Mouse (Mus musculus): ENCODE results near the gene Btbd18. TPM values are rescaled to one million over a fixed set of nuclear protein-coding genes. Genes with fewer than 3 reads are reported as not detected.

The Btbd18 gene
- 4.5 TPM for polyA plus RNA-seq (2014; fragmentation: Illumina TruSeq; extraction: RNeasy Lipid Tissue Mini Kit (QIAGEN cat#74804); ENCODE audit: low read depth, low replicate concordance)

GRCm38 (mm10) chr2:84658806-84659205, at the start of gene Btbd18:
TSS of gene Btbd18 (plus strand) at chr2:84659079.

DNA sequence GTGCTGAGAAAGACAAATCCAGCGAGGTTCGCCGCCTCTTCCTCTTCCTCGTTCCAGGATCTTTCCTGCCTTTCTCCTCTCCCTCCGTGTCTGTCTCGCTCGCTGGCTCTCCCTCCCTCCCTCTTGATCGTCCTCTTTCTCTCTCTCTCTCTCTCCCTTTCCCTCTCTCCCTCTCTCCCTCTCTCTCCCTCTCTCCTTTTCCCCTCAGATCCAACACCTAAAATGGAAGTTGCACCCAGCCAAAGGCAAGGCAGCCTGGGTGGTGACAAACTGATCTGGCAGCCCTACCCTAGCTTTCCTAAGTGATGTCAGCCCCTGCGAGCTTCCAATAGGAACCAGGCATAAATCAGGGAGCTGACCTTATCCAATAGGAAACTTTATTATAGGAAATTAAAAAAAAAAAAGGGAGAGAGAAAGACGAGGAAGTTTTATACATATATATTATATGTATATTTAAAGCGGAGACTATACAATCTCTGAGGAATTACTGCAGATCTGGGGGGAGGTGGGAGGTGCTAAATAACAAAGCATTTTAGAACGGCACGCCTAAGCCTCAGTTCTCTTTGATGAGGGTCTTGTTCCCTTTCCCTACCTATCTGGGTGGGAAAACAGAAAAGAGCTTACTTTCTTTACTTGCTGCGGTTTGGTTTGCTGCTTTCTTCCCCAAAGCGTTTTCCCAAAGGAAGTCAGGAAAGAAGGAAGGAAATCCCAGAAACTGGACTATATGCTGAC, 8.2 kb upstream of the Btbd18 start, which contains the start of gene Ctnnd1:
Gene Ctnnd1 (minus strand): TSS at position 302 of the 732 bp plus-strand sequence.

GRCm38 (mm10) chr2:84670569-84670933, 11.7 kb downstream of the Btbd18 start, which contains the start of gene Selenoh:
TSS of gene Selenoh (minus strand) at chr2:84670770.

GRCm38 (mm10) chr2:84677968-84678880, 19.3 kb downstream of the Btbd18 start, which contains the start of the genes Gm28635 and Med19:
TSS of gene Gm28635 (minus strand) at chr2:84678041.
TSS of gene Med19 (plus strand) at chr2:84678402.

GRCm38 (mm10) chr2:84679016-84679415, 20.1 kb downstream of the Btbd18 start, which contains the start of gene Tmx2:
TSS of gene Tmx2 (minus strand) at chr2:84679140.

GRCm38 (mm10) chr2:84714811-84715561, 56.1 kb downstream of the Btbd18 start, which contains the start of gene Zdhhc5:
TSS of gene Zdhhc5 (minus strand) at chr2:84715180.

Other genes starting within 250 kb of the Btbd18 start
- gene Calcrl, start 233.7 kb upstream of the Btbd18 start, polyA plus RNA-seq (2014; fragmentation: Illumina TruSeq; extraction: RNeasy Lipid Tissue Mini Kit (QIAGEN cat#74804); ENCODE audit: low read depth, low replicate concordance), result 4.2 TPM
- gene Tfpi, start 182.3 kb upstream of the Btbd18 start, polyA plus RNA-seq (2014; fragmentation: Illumina TruSeq; extraction: RNeasy Lipid Tissue Mini Kit (QIAGEN cat#74804); ENCODE audit: low read depth, low replicate concordance), result 9.8 TPM
- 79.3 TPM for gene Ctnnd1, start 8.3 kb upstream of the Btbd18 start, polyA plus RNA-seq (2014; fragmentation: Illumina TruSeq; extraction: RNeasy Lipid Tissue Mini Kit (QIAGEN cat#74804); ENCODE audit: low read depth, low replicate concordance)
- gene Selenoh, start 11.7 kb downstream of the Btbd18 start, polyA plus RNA-seq (2014; fragmentation: Illumina TruSeq; extraction: RNeasy Lipid Tissue Mini Kit (QIAGEN cat#74804); ENCODE audit: low read depth, low replicate concordance), result 5.3 TPM
- gene Gm28635, start 19.0 kb downstream of the Btbd18 start, polyA plus RNA-seq (2014; fragmentation: Illumina TruSeq; extraction: RNeasy Lipid Tissue Mini Kit (QIAGEN cat#74804); ENCODE audit: low read depth, low replicate concordance), result not detected
- 55.8 TPM for gene Med19, start 19.3 kb downstream of the Btbd18 start, polyA plus RNA-seq (2014; fragmentation: Illumina TruSeq; extraction: RNeasy Lipid Tissue Mini Kit (QIAGEN cat#74804); ENCODE audit: low read depth, low replicate concordance)
- 70.8 TPM for gene Tmx2, start 20.1 kb downstream of the Btbd18 start, polyA plus RNA-seq (2014; fragmentation: Illumina TruSeq; extraction: RNeasy Lipid Tissue Mini Kit (QIAGEN cat#74804); ENCODE audit: low read depth, low replicate concordance)
- 265 TPM for gene Zdhhc5, start 56.1 kb downstream of the Btbd18 start, polyA plus RNA-seq (2014; fragmentation: Illumina TruSeq; extraction: RNeasy Lipid Tissue Mini Kit (QIAGEN cat#74804); ENCODE audit: low read depth, low replicate concordance)
- gene Clp1, start 68.3 kb downstream of the Btbd18 start, polyA plus RNA-seq (2014; fragmentation: Illumina TruSeq; extraction: RNeasy Lipid Tissue Mini Kit (QIAGEN cat#74804); ENCODE audit: low read depth, low replicate concordance), result 51.4 TPM
- gene Ypel4, start 75.0 kb downstream of the Btbd18 start, polyA plus RNA-seq (2014; fragmentation: Illumina TruSeq; extraction: RNeasy Lipid Tissue Mini Kit (QIAGEN cat#74804); ENCODE audit: low read depth, low replicate concordance), result 3.0 TPM
- gene Gm19426, start 84.6 kb downstream of the Btbd18 start, polyA plus RNA-seq (2014; fragmentation: Illumina TruSeq; extraction: RNeasy Lipid Tissue Mini Kit (QIAGEN cat#74804); ENCODE audit: low read depth, low replicate concordance), result not detected
- 12.6 TPM for gene Serping1, start 116.4 kb downstream of the Btbd18 start, polyA plus RNA-seq (2014; fragmentation: Illumina TruSeq; extraction: RNeasy Lipid Tissue Mini Kit (QIAGEN cat#74804); ENCODE audit: low read depth, low replicate concordance)
- gene Ube2l6, start 139.7 kb downstream of the Btbd18 start, polyA plus RNA-seq (2014; fragmentation: Illumina TruSeq; extraction: RNeasy Lipid Tissue Mini Kit (QIAGEN cat#74804); ENCODE audit: low read depth, low replicate concordance), result 2.4 TPM
- gene Smtnl1, start 163.6 kb downstream of the Btbd18 start, polyA plus RNA-seq (2014; fragmentation: Illumina TruSeq; extraction: RNeasy Lipid Tissue Mini Kit (QIAGEN cat#74804); ENCODE audit: low read depth, low replicate concordance), result 1.1 TPM
- 1.9 TPM for gene Timm10, start 167.9 kb downstream of the Btbd18 start, polyA plus RNA-seq (2014; fragmentation: Illumina TruSeq; extraction: RNeasy Lipid Tissue Mini Kit (QIAGEN cat#74804); ENCODE audit: low read depth, low replicate concordance)
- 0.11 TPM for gene Slc43a1, start 179.8 kb downstream of the Btbd18 start, polyA plus RNA-seq (2014; fragmentation: Illumina TruSeq; extraction: RNeasy Lipid Tissue Mini Kit (QIAGEN cat#74804); ENCODE audit: low read depth, low replicate concordance)
- not detected for gene Rtn4rl2, start 227.6 kb downstream of the Btbd18 start, polyA plus RNA-seq (2014; fragmentation: Illumina TruSeq; extraction: RNeasy Lipid Tissue Mini Kit (QIAGEN cat#74804); ENCODE audit: low read depth, low replicate concordance)

Measured in testis, adult 10 weeks (tissue).